Mouse (Mus musculus): ENCODE measurements around the gene Krtap24-1. TPM values are rescaled to one million over a fixed set of nuclear protein-coding genes. Genes with fewer than 3 reads are reported as not detected.

The Krtap24-1 gene
- polyA plus RNA-seq, 1 experiment from 2014 or later, result not detected

DNA sequence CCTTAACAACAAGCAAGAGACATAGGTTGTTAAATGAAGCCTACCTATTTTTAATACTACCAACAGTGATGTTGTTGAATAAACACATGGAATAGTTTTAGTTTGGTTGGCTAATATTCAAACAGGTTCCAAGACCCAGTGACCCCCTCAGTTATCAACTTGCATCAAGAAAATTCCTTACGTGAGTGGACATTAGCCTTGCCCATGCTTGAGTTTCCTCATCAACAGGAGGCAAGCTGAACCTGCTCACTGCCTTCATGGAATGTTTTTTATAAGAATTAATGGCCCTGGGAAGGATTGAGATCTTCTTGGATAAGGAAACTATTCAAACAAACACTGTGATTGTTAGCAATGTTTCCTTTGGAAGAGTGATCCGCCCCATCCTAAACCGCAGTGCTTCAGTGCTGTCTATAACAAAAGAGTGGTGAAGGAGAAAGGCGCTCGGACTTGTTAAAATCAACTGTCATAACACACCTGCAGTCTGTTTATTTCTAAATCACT lies 39.1 kb downstream of the Krtap24-1 start:
- H3K4me1 ChIP-seq (ENCODE audit: control insufficient read depth, insufficient read depth, low read length), result no peaks in the 10 kb centered on the region
- no peaks in the 10 kb centered on the region for H3K9me3 ChIP-seq (replicated peaks; ENCODE audit: control insufficient read depth, low read length, poor library complexity, severe bottlenecking)
- ATAC-seq, result no peak
- 79% methylated on average over 5 of the region's 5 CpGs for WGBS
- no peak overlapping the region for H3K4me3 ChIP-seq (ENCODE audit: low read depth, low read length)
- H3K36me3 ChIP-seq (ENCODE audit: control insufficient read depth, insufficient read depth, low read length), result no peaks in the 10 kb centered on the region
- no peak overlapping the region for H3K4me2 ChIP-seq (ENCODE audit: low read length)
- no peaks in the 10 kb centered on the region for H3K27me3 ChIP-seq (ENCODE audit: control insufficient read depth, insufficient read depth, low read depth, low read length)
- H3K9ac ChIP-seq (ENCODE audit: low read depth, low read length), result no peak overlapping the region
- H3K27ac ChIP-seq (ENCODE audit: low read length), result no peak overlapping the region

GRCm38 (mm10) chr16:88570136-88570535 lies 41.9 kb downstream of the Krtap24-1 start:
- H3K27ac ChIP-seq (ENCODE audit: low read length), result no peak overlapping the region
- no peaks in the 10 kb centered on the region for H3K4me1 ChIP-seq (ENCODE audit: control insufficient read depth, insufficient read depth, low read length)
- H3K27me3 ChIP-seq (ENCODE audit: control insufficient read depth, insufficient read depth, low read depth, low read length), result no peaks in the 10 kb centered on the region
- ATAC-seq, result no peak
- no peak overlapping the region for H3K4me3 ChIP-seq (ENCODE audit: low read depth, low read length)
- H3K9ac ChIP-seq (ENCODE audit: low read depth, low read length), result no peak overlapping the region
- H3K9me3 ChIP-seq (replicated peaks; ENCODE audit: control insufficient read depth, low read length, poor library complexity, severe bottlenecking), result no peaks in the 10 kb centered on the region
- no peak overlapping the region for H3K4me2 ChIP-seq (ENCODE audit: low read length)
- no peaks in the 10 kb centered on the region for H3K36me3 ChIP-seq (ENCODE audit: control insufficient read depth, insufficient read depth, low read length)

DNA sequence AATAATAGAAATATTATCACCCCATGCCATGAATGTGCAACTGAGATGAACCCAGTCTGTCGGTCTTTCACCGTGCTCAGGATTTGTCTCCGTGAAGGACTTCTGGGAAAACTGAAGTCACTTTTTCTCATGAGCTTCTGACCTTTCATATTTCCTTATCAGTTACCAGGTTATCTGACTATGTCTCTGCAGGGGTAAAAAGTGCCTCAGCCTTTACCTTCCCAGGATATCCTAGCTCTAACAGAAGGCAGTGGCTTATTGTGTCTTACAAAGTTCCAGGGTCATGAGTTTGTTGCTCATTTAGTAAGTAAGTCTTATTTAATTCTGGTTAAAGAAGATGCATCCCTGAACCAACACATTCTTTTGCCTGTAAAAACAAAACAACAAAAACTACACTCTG lies 42.3 kb downstream of the Krtap24-1 start:
- ATAC-seq, result no peak
- Histone ChIP-seq H3K36me3 (ENCODE audit: control insufficient read depth, insufficient read depth, low read length) (no peaks in the 10 kb centered on the region), H3K9ac (ENCODE audit: low read depth, low read length) (no peak overlapping the region), H3K27ac (ENCODE audit: low read length) (no peak overlapping the region), H3K4me2 (ENCODE audit: low read length) (no peak overlapping the region), H3K9me3 (replicated peaks; ENCODE audit: control insufficient read depth, low read length, poor library complexity, severe bottlenecking) (no peaks in the 10 kb centered on the region), H3K4me3 (ENCODE audit: low read depth, low read length) (no peak overlapping the region), H3K27me3 (ENCODE audit: control insufficient read depth, insufficient read depth, low read depth, low read length) (no peaks in the 10 kb centered on the region), H3K4me1 (ENCODE audit: control insufficient read depth, insufficient read depth, low read length) (no peaks in the 10 kb centered on the region)
- 93% methylated on average over 3 of the region's 3 CpGs for WGBS

- no peaks in the 10 kb centered on the region for H3K27me3 ChIP-seq (ENCODE audit: control insufficient read depth, insufficient read depth, low read depth, low read length)
- no peak overlapping the region for H3K27ac ChIP-seq (ENCODE audit: low read length)
- H3K4me2 ChIP-seq (ENCODE audit: low read length), result no peak overlapping the region
- 72% methylated on average over 1 of the region's 1 CpGs for WGBS
- H3K9me3 ChIP-seq (replicated peaks; ENCODE audit: control insufficient read depth, low read length, poor library complexity, severe bottlenecking), result no peaks in the 10 kb centered on the region
- H3K9ac ChIP-seq (ENCODE audit: low read depth, low read length), result no peak overlapping the region
- no peak for ATAC-seq
- no peak overlapping the region for H3K4me3 ChIP-seq (ENCODE audit: low read depth, low read length)
- no peaks in the 10 kb centered on the region for H3K36me3 ChIP-seq (ENCODE audit: control insufficient read depth, insufficient read depth, low read length)
- no peaks in the 10 kb centered on the region for H3K4me1 ChIP-seq (ENCODE audit: control insufficient read depth, insufficient read depth, low read length)
These were observed 43.0 kb downstream of the Krtap24-1 start for GRCm38 (mm10) chr16:88569096-88569495.

DNA sequence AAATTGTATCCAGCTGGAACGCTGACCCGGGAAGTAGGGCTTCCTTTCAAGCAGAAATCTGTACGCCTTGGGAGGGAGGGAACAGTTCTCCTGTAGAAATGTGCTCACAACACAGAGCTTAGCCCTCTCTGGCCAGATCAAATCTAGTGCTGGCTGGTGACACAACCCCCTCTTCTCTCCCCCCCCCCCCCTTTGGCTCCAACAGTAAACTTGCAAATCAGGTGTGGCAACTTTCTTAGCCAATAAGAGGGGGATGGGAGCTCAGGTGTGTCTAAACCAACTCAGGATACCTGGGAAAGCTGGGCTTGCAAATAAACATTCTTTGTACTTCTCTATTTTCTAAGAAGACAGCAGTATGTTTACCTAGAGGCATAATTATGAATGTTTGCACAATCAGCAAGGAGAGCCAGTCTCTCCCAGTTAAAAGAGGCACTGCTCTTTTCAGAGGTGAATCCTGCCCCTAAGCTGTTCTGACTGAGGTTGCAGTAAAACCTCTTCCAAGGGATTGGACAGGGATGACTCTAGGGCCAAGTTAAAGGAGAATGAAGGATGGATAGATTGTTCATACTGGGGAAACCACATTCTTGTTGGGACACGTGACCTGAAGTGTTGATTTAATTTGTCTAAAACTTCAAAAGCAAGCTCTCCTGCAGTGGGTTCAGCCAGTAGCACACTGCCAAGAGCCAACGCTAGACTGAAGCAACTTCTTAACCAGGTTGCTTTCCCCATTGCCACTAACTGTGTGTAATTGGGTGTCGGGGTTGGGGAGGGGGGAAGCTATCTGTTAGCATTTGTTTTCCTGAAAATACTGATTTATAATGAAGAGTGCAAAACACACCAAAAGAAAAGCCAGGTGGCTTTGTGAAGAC lies 48.8 kb downstream of the Krtap24-1 start, which contains the start of gene Cldn8:
Gene Cldn8 (minus strand): TSS at position 139 of the 869 bp plus-strand sequence.
- WGBS, result 84% methylated on average over 6 of the region's 6 CpGs
- Histone ChIP-seq H3K9me3 (replicated peaks; ENCODE audit: control insufficient read depth, low read length, poor library complexity, severe bottlenecking) (no peaks in the 10 kb centered on the region), H3K36me3 (ENCODE audit: control insufficient read depth, insufficient read depth, low read length) (no peaks in the 10 kb centered on the region), H3K4me2 (ENCODE audit: low read length) (no peak within 1 kb of the TSS), H3K4me3 (ENCODE audit: low read depth, low read length) (no peak within 1 kb of the TSS), H3K27me3 (ENCODE audit: control insufficient read depth, insufficient read depth, low read depth, low read length) (no peaks in the 10 kb centered on the region), H3K9ac (ENCODE audit: low read depth, low read length) (no peak within 1 kb of the TSS), H3K4me1 (ENCODE audit: control insufficient read depth, insufficient read depth, low read length) (0 out of 2 replicates have a peak, but pooled peaks cover 2% of the 10 kb centered on the region), H3K27ac (ENCODE audit: low read length) (no peak within 1 kb of the TSS)
- no peak for ATAC-seq

GRCm38 (mm10) chr16:88561617-88562164 lies 50.4 kb downstream of the Krtap24-1 start:
- Histone ChIP-seq H3K9ac (ENCODE audit: low read depth, low read length) (no peak overlapping the region), H3K9me3 (replicated peaks; ENCODE audit: control insufficient read depth, low read length, poor library complexity, severe bottlenecking) (no peaks in the 10 kb centered on the region), H3K27me3 (ENCODE audit: control insufficient read depth, insufficient read depth, low read depth, low read length) (no peaks in the 10 kb centered on the region), H3K36me3 (ENCODE audit: control insufficient read depth, insufficient read depth, low read length) (no peaks in the 10 kb centered on the region), H3K4me3 (ENCODE audit: low read depth, low read length) (no peak overlapping the region), H3K27ac (ENCODE audit: low read length) (no peak overlapping the region), H3K4me1 (ENCODE audit: control insufficient read depth, insufficient read depth, low read length) (0 out of 2 replicates have a peak, but pooled peaks cover 2% of the 10 kb centered on the region), H3K4me2 (ENCODE audit: low read length) (no peak overlapping the region)
- WGBS, result 28% methylated on average over 6 of the region's 6 CpGs
- peak; percentile 56 for ATAC-seq

Other genes starting within 250 kb of the Krtap24-1 start
- not detected in 2 replicates for gene Cldn17, start 105.3 kb downstream of the Krtap24-1 start, polyA plus RNA-seq (2015; fragmentation: Nextera tagmentation; extraction: Ambion mirVana)
- gene Cldn8, start 49.1 kb downstream of the Krtap24-1 start, polyA plus RNA-seq (2015; fragmentation: Nextera tagmentation; extraction: Ambion mirVana), result not detected in 2 replicates
- not detected in 2 replicates for gene 2310079G19Rik, start 15.4 kb upstream of the Krtap24-1 start, polyA plus RNA-seq (2015; fragmentation: Nextera tagmentation; extraction: Ambion mirVana)
- not detected in 2 replicates for gene Krtap26-1, start 35.5 kb upstream of the Krtap24-1 start, polyA plus RNA-seq (2015; fragmentation: Nextera tagmentation; extraction: Ambion mirVana)
- gene Krtap27-1, start 59.4 kb upstream of the Krtap24-1 start, polyA plus RNA-seq (2015; fragmentation: Nextera tagmentation; extraction: Ambion mirVana), result not detected in 2 replicates
- not detected in 2 replicates for gene 2310061N02Rik, start 95.7 kb upstream of the Krtap24-1 start, polyA plus RNA-seq (2015; fragmentation: Nextera tagmentation; extraction: Ambion mirVana)
- gene Krtap13-1, start 116.6 kb upstream of the Krtap24-1 start, polyA plus RNA-seq (2015; fragmentation: Nextera tagmentation; extraction: Ambion mirVana), result not detected in 2 replicates
- 0.21 TPM in 1 of 2 replicates, not detected in the other for gene Krtap13, start 139.4 kb upstream of the Krtap24-1 start, polyA plus RNA-seq (2015; fragmentation: Nextera tagmentation; extraction: Ambion mirVana)
- gene 2310034C09Rik, start 146.6 kb upstream of the Krtap24-1 start, polyA plus RNA-seq (2015; fragmentation: Nextera tagmentation; extraction: Ambion mirVana), result not detected in 2 replicates
- gene 2310057N15Rik, start 161.9 kb upstream of the Krtap24-1 start, polyA plus RNA-seq (2015; fragmentation: Nextera tagmentation; extraction: Ambion mirVana), result not detected in 2 replicates
- not detected in 2 replicates for gene Gm5965, start 165.6 kb upstream of the Krtap24-1 start, polyA plus RNA-seq (2015; fragmentation: Nextera tagmentation; extraction: Ambion mirVana)
- gene Gm20741, start 199.9 kb upstream of the Krtap24-1 start, polyA plus RNA-seq (2015; fragmentation: Nextera tagmentation; extraction: Ambion mirVana), result not detected in 2 replicates
- not detected in 2 replicates for gene Krtap15, start 207.9 kb upstream of the Krtap24-1 start, polyA plus RNA-seq (2015; fragmentation: Nextera tagmentation; extraction: Ambion mirVana)
- not detected in 2 replicates for gene Krtap14, start 213.9 kb upstream of the Krtap24-1 start, polyA plus RNA-seq (2015; fragmentation: Nextera tagmentation; extraction: Ambion mirVana)

Measured in midbrain, embryonic 16.5 days (tissue).